In genomic region chr7:37566019-37566418, GRCm38 (mm10) we compare ENCODE assay signal across 9 mouse cellular contexts.
DNase-seq lines count a peak whose midpoint lies in the region; ATAC-seq lines count a peak whose summit lies in the region.
"Had no signal": no experiment of that assay in that cellular context is flagged by ENCODE, and none has a peak within 500 bp of the region (broad histone marks: within the 10 kb centered on the region; RNA-seq: fewer than 3 reads in every experiment).

No protein-coding gene starts in this region.

- H3K4me1 ChIP-seq in forebrain, embryonic 11.5 days (replicated peaks; ENCODE audit: control insufficient read depth, insufficient read depth, low read length), result peaks cover 38% of the 10 kb centered on the region
- H3K4me1 ChIP-seq in limb, embryonic 12.5 days (replicated peaks), result peaks cover 57% of the 10 kb centered on the region

- WGBS in forebrain, embryonic 11.5 days, result 18% methylated on average over 9 of the region's 9 CpGs
- WGBS in limb, embryonic 12.5 days, result 11% methylated on average over 9 of the region's 9 CpGs

- H3K9me3 ChIP-seq in forebrain, embryonic 11.5 days (ENCODE audit: control insufficient read depth, low read length), result no peaks in the 10 kb centered on the region
- H3K9me3 ChIP-seq in limb, embryonic 12.5 days, result no peaks in the 10 kb centered on the region; the same call in 1 of the 2 replicates

- DNase-seq in kidney, postnatal 4 days, result peak; percentile 26 to 46
- no peak for DNase-seq in kidney, adult 18-20 months
- DNase-seq in forebrain, embryonic 11.5 days (ENCODE audit: low spot score), result no peak
- DNase-seq in retina, embryonic 14.5 days (ENCODE audit: low spot score), result peak; percentile 56
- DNase-seq in left cerebral cortex, postnatal 10 days (ENCODE audit: extremely low spot score in 1 of 2, low spot score in 2 of 2), result no peak
- no peak for DNase-seq in right cerebral cortex, adult 18-20 months
- no peak for DNase-seq in adrenal gland, postnatal 10 days
- DNase-seq: layer of hippocampus, adult 9-11 months had no signal

- intact Hi-C loops in left cerebral cortex, postnatal 10 days (cut with DNase I), result no loop called here

- peak overlapping the region; percentile 43 for H3K9ac ChIP-seq in forebrain, embryonic 11.5 days (ENCODE audit: low read length)
- H3K9ac ChIP-seq in limb, embryonic 12.5 days (replicated peaks), result no peak overlapping the region; the same call in 1 of the 2 replicates

- H3K36me3 ChIP-seq in forebrain, embryonic 11.5 days (ENCODE audit: control insufficient read depth, insufficient read depth, low read length), result no peaks in the 10 kb centered on the region; the same call in 1 of the 2 replicates
- no peaks in the 10 kb centered on the region for H3K36me3 ChIP-seq in limb, embryonic 12.5 days

- peak overlapping the region; percentile 16; the same call in 1 of the 2 replicates for H3K4me2 ChIP-seq in forebrain, embryonic 11.5 days (ENCODE audit: low read depth, low read length, severe bottlenecking)
- peak overlapping the region; percentile 23 for H3K4me2 ChIP-seq in limb, embryonic 12.5 days

- ATAC-seq in forebrain, embryonic 11.5 days (replicated peaks; ENCODE audit: low FRiP score), result no peak
- no peak for ATAC-seq in limb, embryonic 12.5 days (ENCODE audit: insufficient number of reproducible peaks, insufficient read depth, low FRiP score, low TSS enrichment, low read depth)

- peak overlapping the region; percentile 26; the same call in 1 of the 2 replicates for H3K27ac ChIP-seq in forebrain, embryonic 11.5 days (ENCODE audit: low read depth, low read length)
- no peak overlapping the region for H3K27ac ChIP-seq in limb, embryonic 12.5 days

- no peaks in the 10 kb centered on the region for H3K27me3 ChIP-seq in forebrain, embryonic 11.5 days (ENCODE audit: control insufficient read depth, insufficient read depth, low read length)
- no peaks in the 10 kb centered on the region; the same call in 1 of the 2 replicates for H3K27me3 ChIP-seq in limb, embryonic 12.5 days

- H3K4me3 ChIP-seq in forebrain, embryonic 11.5 days (ENCODE audit: low read depth, low read length), result no peak overlapping the region
- no peak overlapping the region for H3K4me3 ChIP-seq in limb, embryonic 12.5 days (replicated peaks)

Comparison
In these comparisons a context has a peak if more than half of its experiments do, and no peak if none do; other contexts are left out.
1. DNase-seq: peak in kidney, postnatal 4 days (2 of 2) and retina, embryonic 14.5 days (single experiment); none in kidney, adult 18-20 months (single experiment), forebrain, embryonic 11.5 days (single experiment), left cerebral cortex, postnatal 10 days (0 of 2), right cerebral cortex, adult 18-20 months (single experiment) and adrenal gland, postnatal 10 days (single experiment).